Mouse (Mus musculus) adipocyte (in vitro differentiated cells): Measurements from ENCODE around the gene Ints11.

Source experiments
- DNase-seq: peaks from one replicate; pipeline ENCODE4 v3.0.0-alpha.2; 2016; ENCODE audit warnings: low spot score

Ints11 gene

GRCm38 (mm10) chr4:155869317-155870033 lies at the start of gene Ints11, which contains the start of gene Cptp:
Gene Ints11, plus strand, starts transcription at chr4:155869546.
Gene Cptp, minus strand, starts transcription at chr4:155869440.
- DNase-seq = peak; percentile 92

GRCm38 (mm10) chr4:155821025-155821424 lies 48.3 kb upstream of the Ints11 start:
- no peak for DNase-seq

DNA sequence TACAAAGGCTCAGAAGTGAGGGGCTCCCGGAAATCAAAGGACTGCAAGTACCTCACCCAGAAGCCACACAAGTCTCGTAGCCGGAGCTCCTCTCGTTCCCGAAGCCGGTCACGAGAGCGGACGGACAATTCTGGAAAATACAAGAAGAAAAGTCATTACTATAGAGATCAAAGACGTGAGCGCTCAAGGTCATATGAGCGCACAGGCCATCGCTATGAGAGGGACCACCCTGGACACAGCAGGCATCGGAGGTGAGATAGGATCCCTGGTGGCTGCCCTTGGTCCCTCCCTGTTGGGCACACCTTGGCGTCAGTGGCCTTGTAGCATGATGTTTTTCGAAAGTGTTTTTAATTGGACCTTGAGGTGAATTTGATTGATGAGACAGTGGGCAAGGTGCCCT lies 45.9 kb upstream of the Ints11 start:
- no peak for DNase-seq

- DNase-seq = no peak
Measured at GRCm38 (mm10) chr4:155829866-155830265, 39.5 kb upstream of the Ints11 start.

- no peak for DNase-seq
Measured at GRCm38 (mm10) chr4:155830596-155830995, 38.8 kb upstream of the Ints11 start.

GRCm38 (mm10) chr4:155831205-155831766 lies 38.1 kb upstream of the Ints11 start, which contains the start of gene Aurkaip1:
Gene Aurkaip1, plus strand, starts transcription at chr4:155831272.
- DNase-seq = peak; percentile 91

GRCm38 (mm10) chr4:155831831-155832230 lies 37.5 kb upstream of the Ints11 start:
- DNase-seq = no peak

- no peak for DNase-seq
Measured at GRCm38 (mm10) chr4:155832321-155832720, 37.0 kb upstream of the Ints11 start.

GRCm38 (mm10) chr4:155833234-155833633 lies 36.1 kb upstream of the Ints11 start:
- no peak for DNase-seq

DNA sequence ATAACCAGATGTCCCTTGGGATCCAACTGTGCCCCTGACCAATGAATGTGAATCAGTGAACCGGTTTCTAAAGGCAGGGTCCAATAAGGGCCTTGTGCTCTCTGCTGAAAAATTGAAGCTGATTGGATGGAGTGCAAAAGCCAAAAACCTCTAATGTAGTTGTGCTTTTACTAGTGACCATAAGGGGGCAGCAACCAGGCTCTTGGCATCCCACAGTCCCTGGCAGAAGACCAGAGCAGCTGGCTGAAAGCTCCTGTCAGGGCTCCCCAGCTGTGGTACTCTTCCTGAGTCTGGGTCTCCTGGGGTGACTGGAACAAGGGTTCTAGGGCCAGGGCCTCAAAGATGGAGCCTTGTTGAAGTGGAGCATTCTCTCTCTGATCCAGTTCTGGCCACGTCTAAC lies 35.5 kb upstream of the Ints11 start:
- peak; percentile 93 for DNase-seq

- DNase-seq = peak; percentile 75
Measured at GRCm38 (mm10) chr4:155837404-155838010, 31.8 kb upstream of the Ints11 start.

DNA sequence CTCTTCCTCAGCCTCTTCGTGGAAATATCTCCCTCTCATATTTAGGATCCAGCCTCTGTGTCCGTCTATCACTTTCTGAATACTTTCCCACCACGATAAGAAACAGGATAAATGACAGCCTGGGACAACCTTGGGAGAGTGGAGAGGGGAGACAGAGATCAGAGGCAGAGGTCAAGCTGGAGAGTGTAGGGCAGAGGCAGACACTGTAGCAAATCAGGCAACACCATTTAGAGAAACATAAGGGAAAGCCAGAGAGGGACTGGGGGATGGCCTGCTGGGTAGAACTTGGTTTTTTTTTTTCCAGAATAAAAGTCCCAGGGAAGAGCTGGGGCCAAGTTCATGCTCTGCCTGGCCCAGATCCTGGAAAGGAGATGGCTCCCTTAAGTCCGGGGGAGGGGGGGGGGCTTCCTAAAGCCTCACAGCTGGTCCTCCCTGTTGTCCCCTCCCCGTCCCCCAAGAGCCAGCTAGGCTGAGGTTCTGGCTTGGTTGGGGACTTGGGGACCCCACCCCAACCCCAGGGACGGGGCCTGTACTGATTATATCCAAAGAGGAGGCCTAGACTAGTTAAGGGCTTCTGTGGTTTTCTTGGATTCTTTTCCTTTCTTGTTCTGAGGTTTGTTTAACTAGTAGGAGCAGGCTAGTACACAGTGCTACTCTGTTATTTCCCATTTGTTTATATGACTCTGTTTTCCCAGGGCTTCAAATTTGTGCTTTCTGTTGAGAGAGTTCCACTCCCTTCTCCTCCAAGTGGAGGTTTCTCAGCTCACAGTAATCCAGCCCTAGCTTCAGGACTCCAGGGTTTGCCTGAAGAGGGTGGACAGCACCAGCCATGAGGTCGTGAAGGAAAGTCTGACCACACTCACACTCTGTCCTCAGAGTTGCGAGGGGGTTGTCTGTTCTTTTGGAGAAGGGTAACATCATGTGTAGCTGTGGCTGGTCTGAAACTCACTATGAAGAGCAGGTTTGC lies 30.9 kb upstream of the Ints11 start:
- peak; percentile 85 for DNase-seq

- peak; percentile 96 for DNase-seq
Measured at GRCm38 (mm10) chr4:155839483-155839910, 29.8 kb upstream of the Ints11 start, which contains the start of gene Mxra8. Gene Mxra8, plus strand, starts transcription at chr4:155839680.

GRCm38 (mm10) chr4:155840076-155841002 lies 29.0 kb upstream of the Ints11 start:
- peak; percentile 60 for DNase-seq

DNA sequence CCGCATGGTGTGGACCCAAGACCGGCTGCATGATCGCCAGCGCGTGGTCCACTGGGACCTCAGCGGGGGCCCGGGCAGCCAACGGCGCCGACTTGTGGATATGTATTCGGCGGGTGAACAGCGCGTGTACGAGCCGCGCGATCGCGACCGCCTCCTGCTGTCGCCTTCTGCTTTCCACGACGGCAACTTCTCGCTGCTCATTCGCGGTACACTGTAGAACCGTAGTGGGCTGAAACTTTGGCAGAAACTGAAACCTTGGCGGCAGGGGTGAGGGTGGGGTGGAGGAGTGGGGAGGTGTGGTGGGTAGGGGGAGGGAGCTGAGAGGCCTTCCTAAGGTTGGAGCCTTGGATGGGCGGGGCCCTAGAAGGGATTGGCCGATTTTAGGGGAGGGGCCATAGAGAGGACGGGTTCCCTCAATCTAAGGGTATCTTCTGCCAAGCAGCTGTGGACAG lies 28.3 kb upstream of the Ints11 start:
- peak; percentile 38 for DNase-seq

- DNase-seq = no peak
Measured at GRCm38 (mm10) chr4:155841651-155842270, 27.6 kb upstream of the Ints11 start.

- no peak for DNase-seq
Measured at GRCm38 (mm10) chr4:155843231-155843630, 26.1 kb upstream of the Ints11 start.

DNA sequence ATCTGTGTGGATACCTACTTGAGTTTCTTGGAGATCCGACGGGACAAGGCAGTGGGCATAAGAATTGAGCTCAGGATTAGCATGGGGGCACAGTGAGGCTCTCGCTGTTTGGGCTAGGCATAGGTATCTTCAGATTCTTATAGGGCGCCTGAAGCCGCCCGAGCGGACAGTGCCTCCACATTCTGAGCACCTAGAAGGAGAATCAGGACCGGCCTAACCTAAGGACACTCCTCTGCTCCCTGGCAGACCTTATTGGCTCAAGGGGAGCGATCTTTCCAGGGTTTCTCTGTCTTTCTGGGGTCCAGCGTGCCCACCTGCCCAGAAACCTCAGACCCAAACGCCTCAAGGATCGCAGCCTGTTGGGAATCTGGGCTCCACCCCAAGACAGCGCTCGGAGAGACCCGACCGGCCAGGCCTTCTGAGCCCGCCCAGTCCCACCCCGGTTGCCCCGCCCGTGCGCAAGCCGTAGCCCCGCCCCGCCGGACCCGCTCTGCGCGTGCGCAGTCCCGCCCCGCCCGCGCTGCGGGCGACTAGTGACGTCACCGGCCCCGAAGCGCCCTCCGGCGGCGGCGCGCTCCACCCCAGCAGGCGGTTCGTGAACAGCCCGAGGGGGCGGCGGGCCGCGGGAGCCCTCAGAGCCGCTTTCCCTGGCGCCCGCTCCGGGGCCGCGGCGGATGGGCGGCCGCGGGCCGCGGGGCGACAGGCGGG lies 22.3 kb upstream of the Ints11 start, which contains the start of gene Dvl1:
Gene Dvl1, plus strand, starts transcription at position 532 of the 708 bp plus-strand sequence.
- peak; percentile 86 for DNase-seq

- peak; percentile 27 for DNase-seq
Measured at GRCm38 (mm10) chr4:155847591-155848352, 21.6 kb upstream of the Ints11 start.
